Mouse (Mus musculus) MEL (cell line): ENCODE results near the gene Tomm40.

ENCODE experiments used
- CTCF ChIP-seq, 3 experiments: IDR thresholded peaks in 2 of 3; conservative IDR thresholded peaks in 1 of 3; 2 replicates each; pipeline ENCODE4 v1.5.1; 2011 to 2012; ENCODE audit warnings: low read length in 3 of 3, low read depth in 2 of 3, mild to moderate bottlenecking in 2 of 3, improper control_type of control experiment in 1 of 3, inconsistent platforms in 1 of 3, mixed read lengths in 1 of 3, moderate library complexity in 1 of 3; ENCODE audit not compliant: control insufficient read depth in 1 of 3, insufficient read depth in 1 of 3, poor library complexity in 1 of 3, severe bottlenecking in 1 of 3
- EP300 ChIP-seq, 2 experiments: IDR thresholded peaks; 2 replicates each; pipeline ENCODE4 v1.6.1; 2011; ENCODE audit warnings: improper control_type of control experiment in 2 of 2, low read length in 2 of 2, low read depth in 1 of 2, mild to moderate bottlenecking in 1 of 2
- GATA1 ChIP-seq: IDR thresholded peaks from 2 replicates; pipeline ENCODE4 v1.6.1; 2011; ENCODE audit warnings: low read depth, low read length, improper control_type of control experiment
- MAFK ChIP-seq: IDR thresholded peaks from 2 replicates; pipeline ENCODE4 v1.6.1; 2011; ENCODE audit warnings: low read depth, mild to moderate bottlenecking, low read length, improper control_type of control experiment, borderline replicate concordance
- MAX ChIP-seq: IDR thresholded peaks from 2 replicates; pipeline ENCODE4 v1.6.1; 2011; ENCODE audit warnings: low read length, improper control_type of control experiment
- POLR2A ChIP-seq, 2 experiments: IDR thresholded peaks; 2 replicates each; pipeline ENCODE4 v1.6.1; 2011 to 2012; ENCODE audit warnings: low read length in 2 of 2, mild to moderate bottlenecking in 2 of 2, control low read depth in 1 of 2, improper control_type of control experiment in 1 of 2, low read depth in 1 of 2, moderate library complexity in 1 of 2; ENCODE audit not compliant: control insufficient read depth in 1 of 2, insufficient read depth in 1 of 2, poor library complexity in 1 of 2
- POLR2AphosphoS5 ChIP-seq: IDR thresholded peaks from 2 replicates; pipeline ENCODE4 v1.6.1; 2012; ENCODE audit warnings: low read depth, borderline replicate concordance, mild to moderate bottlenecking, inconsistent platforms, low read length, moderate library complexity, mixed read lengths
- TAL1 ChIP-seq: IDR thresholded peaks from 2 replicates; pipeline ENCODE4 v1.6.1; 2012; ENCODE audit warnings: mild to moderate bottlenecking, inconsistent platforms, low read length, moderate library complexity, mixed read lengths

DNA sequence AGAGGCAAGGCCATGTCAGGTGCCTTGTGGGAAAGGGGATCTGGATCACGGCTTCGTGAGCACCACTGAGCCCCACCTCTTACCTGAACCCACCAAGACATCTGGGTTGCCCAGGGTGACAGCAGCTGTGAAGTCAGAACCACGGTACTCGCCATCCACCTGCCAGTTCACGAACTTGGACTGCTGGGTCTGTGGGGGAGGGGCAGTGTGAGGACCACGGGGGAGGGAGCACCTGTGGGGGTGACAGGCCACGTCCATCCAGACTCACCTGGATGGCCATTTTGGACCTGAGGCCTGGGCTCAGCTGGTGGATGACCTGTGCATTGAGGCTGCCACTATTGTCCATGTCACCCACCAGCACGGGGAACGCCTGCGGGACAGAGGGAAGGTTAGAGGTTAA lies 4.6 kb downstream of the Tomm40 start:
- TF ChIP-seq CTCF (IDR thresholded peaks at IDR 0.05 in 2 of 3, conservative IDR thresholded peaks at IDR 0.05 in 1 of 3; ENCODE audit: control insufficient read depth in 1 of 3, insufficient read depth in 1 of 3, low read depth in 2 of 3, low read length in 3 of 3, poor library complexity in 1 of 3, severe bottlenecking in 1 of 3) (no peak), MAFK (no peak), EP300 (IDR thresholded peaks at IDR 0.05; ENCODE audit: low read depth in 1 of 2, low read length in 2 of 2) (no peak), POLR2AphosphoS5 (no peak), POLR2A (IDR thresholded peaks at IDR 0.05; ENCODE audit: control insufficient read depth in 1 of 2, insufficient read depth in 1 of 2, low read depth in 1 of 2, low read length in 2 of 2, poor library complexity in 1 of 2) (no peak), MAX (no peak), TAL1 (no peak), GATA1 (no peak)
